Mouse (Mus musculus) fibroblast of lung, adult 2 months (primary cell): ENCODE data around the gene Tmem151a.
A peak's percentile ranks its signal among the peaks of the same experiment; 100 is the strongest.

Source experiments
- DNase-seq: peaks from one replicate; pipeline ENCODE4 v3.0.0-alpha.2; 2011; ENCODE audit warnings: low read depth

Tmem151a gene

GRCm38 (mm10) chr19:5085145-5085863 lies at the start of gene Tmem151a:
TSS of gene Tmem151a (minus strand) at chr19:5085531.
- DNase-seq = no peak

DNA sequence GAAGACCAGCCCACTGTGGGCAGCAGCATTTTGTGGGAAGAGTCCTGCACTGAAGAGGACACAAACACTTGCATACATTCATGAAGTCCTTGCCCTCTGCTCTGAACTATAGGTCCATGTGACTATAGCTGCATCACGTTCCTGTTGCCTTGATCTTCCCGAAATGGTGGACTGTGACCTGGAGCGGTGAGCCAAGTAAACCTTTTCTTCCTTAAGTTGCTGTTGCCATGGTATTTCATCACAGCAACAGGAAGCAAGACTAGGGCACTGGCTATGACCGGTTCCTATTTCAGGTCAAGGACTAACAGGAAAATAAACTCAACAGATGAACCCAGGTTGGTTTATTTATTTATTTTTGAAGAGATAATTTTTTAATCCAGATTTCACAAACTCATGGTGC lies 45.9 kb upstream of the Tmem151a start:
- DNase-seq = no peak

DNA sequence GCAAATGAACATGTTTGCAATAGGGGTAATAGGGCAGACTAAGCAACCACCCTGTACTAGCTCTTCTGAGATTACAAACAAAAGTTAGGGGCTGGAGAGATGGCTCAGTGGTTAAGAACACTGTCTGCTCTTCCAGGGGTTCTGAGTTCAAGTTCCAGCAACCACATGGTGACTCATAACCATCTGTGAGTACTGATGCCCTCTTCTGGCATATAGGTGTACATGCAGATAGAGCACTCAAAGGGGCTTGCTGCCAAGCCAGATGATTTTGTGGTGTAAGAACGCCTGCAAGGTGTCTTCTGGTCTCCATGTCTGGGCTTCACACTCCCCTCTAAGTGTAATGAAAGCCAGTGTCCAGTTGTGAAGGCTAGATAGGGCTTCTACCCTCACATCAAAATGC lies 44.4 kb upstream of the Tmem151a start:
- DNase-seq = no peak

DNA sequence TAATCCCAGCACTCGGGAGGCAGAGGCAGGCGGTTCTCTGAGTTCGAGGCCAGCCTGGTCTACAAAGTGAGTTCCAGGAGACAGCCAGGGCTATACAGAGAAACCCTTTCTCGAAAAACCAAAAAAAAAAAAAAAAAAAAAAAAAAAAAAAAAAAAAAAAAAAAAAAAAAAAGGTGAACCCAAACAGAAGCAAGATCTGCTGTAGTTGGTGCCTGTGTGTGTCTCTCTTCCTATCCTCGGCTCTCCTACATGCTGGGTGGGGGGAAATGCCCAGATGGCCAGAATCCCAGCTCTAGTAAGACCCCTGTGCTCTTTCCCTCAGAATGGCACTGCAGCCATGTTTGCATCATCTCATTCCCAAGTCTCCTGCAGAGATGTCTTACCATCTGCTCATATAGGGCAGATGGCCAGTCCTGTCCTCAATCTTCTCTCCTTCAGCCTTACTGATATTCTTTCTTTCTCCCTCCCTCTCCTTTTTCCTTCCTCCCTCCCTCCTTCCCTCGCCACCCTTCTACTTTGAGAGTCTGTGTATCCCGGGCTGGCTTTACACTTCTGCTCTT lies 38.8 kb upstream of the Tmem151a start:
- no peak for DNase-seq

GRCm38 (mm10) chr19:5123241-5123640 lies 37.9 kb upstream of the Tmem151a start:
- DNase-seq = no peak

GRCm38 (mm10) chr19:5122492-5122891 lies 37.2 kb upstream of the Tmem151a start:
- DNase-seq = no peak

DNA sequence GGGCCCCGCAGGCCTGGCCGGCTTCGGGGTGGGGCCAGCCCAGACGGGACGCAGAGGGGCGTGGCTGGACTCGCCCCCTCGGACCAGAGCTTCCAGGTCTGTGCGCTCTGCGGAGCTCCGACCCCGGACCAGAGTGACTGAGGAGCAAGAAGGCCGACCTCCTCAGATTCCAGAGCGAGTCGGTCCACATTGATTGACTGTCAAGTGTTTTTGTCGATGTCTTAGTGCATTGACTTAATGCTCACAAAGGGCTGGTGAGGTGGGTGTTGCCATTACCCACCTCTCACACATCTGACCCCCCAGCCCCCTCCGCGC lies 33.0 kb upstream of the Tmem151a start, which contains the start of gene Klc2:
Gene Klc2 (minus strand): TSS at position 177 of the 315 bp plus-strand sequence.
- no peak for DNase-seq

GRCm38 (mm10) chr19:5117494-5118383 lies 32.4 kb upstream of the Tmem151a start:
- peak; percentile 65 for DNase-seq

GRCm38 (mm10) chr19:5113783-5114182 lies 28.5 kb upstream of the Tmem151a start:
- no peak for DNase-seq

DNA sequence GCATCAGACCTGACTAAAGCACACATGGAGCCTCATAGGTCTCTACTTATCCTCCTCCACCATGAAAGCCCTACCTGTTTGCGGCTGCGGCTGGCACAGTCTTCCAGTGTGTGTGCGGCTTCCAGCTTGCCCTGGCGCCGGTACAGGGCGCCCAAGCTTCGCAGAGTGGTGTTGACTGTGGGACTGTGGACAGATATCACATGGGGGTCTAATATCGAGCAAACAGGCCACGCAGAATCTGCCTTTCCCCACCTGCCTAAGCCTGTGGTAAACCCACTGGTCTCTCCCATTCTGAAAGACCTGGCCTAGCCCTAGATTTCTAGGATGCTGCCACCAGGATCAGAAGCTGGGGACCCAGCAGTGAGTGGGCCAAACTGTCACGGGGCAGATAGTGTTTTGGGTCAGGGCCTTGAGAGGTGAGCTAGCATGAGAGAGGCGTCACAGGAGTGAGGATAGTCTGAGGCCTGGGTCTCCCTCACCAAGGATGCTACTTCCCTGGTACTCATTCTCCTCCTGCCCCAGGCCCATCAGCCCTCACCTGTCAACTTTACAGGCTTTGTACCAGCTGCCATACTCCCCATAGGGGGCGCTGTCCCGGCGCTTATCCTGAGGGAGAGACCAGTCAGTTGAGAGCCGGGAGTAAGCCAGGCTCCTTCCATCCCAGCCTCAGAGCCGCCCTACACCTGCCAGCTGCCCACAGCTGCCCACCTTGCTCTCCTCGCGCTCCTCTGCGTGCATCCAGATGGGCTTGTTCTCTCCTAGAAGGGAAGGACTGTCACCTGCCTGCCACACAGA lies 24.5 kb upstream of the Tmem151a start:
- DNase-seq = no peak

GRCm38 (mm10) chr19:5108702-5109101 lies 23.4 kb upstream of the Tmem151a start:
- no peak for DNase-seq

GRCm38 (mm10) chr19:5108271-5108575 lies 22.9 kb upstream of the Tmem151a start:
- DNase-seq = no peak

DNA sequence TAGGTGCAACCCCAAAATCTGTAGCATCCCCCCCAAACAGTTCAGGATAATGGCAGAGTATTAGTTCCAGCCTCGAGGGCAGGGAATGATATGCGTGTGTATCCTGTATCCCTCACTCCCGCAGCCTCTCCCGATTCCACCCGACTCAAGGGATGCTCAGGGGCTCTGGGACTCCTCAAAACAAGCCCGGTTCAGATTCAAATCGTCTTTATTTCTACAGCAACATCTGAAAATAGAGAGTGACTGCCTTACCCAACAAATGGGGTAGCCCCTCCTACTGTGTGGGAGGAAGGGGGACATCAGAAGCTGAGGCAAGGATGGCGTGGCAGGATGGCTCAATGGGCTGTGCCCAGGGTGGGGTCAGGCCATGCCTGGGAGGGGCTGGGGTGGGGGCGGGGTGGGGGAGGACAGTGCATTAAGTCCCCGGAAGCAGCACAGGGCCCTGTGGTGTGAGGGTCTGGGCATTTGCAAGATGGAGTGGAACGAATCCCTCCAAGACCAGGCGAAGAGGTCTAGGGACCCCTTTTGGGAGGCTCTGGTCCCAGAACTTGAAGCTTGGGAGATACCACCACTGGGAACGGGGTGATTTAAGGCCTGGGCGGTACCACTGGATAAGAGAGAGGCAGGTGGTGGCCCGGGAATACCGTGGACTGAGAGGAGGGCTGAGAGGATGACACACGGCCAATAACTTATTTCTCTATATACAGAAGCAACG lies 22.4 kb upstream of the Tmem151a start:
- DNase-seq = no peak

- DNase-seq = peak; percentile 94
Measured at GRCm38 (mm10) chr19:5106731-5107191, 21.4 kb upstream of the Tmem151a start, which contains the start of gene Rab1b. TSS of gene Rab1b (minus strand) at chr19:5107072.

GRCm38 (mm10) chr19:5106074-5106473 lies 20.7 kb upstream of the Tmem151a start:
- DNase-seq = no peak

GRCm38 (mm10) chr19:5098363-5099143 lies 13.2 kb upstream of the Tmem151a start, which contains the start of gene Cnih2:
TSS of gene Cnih2 (minus strand) at chr19:5098521.
- no peak for DNase-seq

- DNase-seq = no peak
Measured at GRCm38 (mm10) chr19:5097521-5098362, 12.4 kb upstream of the Tmem151a start.

DNA sequence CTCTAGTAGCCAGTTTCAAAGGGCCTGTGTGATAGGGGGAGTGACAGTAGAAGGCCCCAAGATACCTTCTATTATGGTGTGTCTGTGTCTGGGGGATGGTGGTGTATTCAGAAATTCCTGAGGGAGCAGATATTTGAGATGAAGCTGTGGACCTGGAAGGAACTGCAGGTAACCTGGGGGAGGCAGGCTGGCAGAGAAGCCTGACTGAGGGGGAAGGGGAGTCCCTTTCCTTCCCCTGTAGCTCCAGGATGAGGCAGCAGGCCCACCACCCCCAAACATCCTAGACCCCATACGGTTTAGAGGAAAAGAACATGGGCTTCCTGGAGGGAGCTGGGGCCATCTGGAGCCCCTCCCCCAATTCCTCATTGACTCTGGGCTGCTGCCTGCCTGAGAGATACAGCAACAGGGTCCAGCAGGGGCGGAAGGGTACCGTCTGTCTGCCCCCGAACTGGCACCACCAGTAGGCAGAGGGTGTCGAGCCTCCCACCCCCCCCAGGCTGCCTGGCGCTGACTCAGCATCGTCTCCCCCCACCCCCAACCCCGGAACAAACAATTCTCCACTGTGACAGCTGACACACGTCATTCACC lies 10.7 kb upstream of the Tmem151a start:
- no peak for DNase-seq

DNA sequence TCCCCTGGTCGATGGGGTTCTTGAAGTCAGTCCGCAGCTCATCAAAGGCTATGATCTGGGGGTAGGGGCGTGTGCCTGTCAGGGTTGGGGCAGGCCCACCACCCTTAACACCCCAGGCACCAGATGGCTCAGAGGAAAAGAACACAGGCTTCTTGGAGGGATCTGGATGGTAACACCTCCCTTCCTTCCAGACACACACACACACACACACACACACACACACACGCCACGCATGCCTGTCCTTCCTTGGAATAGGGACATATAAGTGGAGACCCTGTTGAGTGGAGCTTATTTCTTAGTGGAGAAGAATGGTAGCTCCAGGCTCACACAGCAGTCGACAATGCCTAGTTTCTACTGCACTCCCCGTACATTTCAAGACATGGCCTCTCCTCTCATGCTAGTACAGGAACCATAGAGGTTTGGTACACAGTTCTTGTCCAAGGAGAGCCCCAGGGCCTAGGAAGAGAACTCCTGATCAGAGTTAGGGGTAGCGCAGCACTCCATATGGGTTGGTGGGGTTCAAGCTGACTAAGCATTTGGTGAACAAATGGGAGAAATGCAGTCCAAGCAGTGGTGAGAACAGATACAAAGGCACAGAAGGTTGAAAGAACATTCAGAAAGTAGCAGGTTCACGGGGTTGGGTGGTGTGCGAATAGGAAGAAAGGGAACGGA lies 9.6 kb upstream of the Tmem151a start:
- DNase-seq = no peak
